Mouse (Mus musculus): ENCODE measurements at regions not wholly inside any gene's neighbourhood (a gene's known extent, or its start where the extent isn't known, plus 50 kb on each side); places are given as distances from the start of the nearest gene placed in this dataset.

DNA sequence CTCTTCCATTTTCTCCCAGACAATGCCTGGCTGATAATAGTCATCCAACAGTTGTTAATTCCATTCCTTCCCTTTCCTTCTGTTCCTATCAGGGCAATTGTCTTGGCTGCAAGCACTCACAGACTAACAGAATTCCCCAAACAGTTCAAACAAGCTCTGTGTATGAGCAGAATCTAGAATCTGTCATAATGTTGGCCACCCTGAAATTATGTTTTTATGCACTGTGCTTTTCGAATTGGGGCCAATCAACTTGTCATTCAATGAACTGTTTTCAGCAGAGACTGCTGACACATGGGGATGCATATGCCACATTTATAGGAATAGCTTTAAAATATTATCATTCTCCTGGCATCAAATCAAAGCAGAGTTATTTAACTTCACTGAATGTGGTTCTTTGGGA is 235.8 kb upstream of the Tmtc4 start:
- DNase-seq: no peak

- no peak for DNase-seq
Observed at GRCm38 (mm10) chr14:123210241-123210640, 226.4 kb upstream of the Tmtc4 start.

- DNase-seq: no peak
Observed at GRCm38 (mm10) chr14:123202848-123203247, 219.0 kb upstream of the Tmtc4 start.

GRCm38 (mm10) chr14:123202313-123202712 is 218.5 kb upstream of the Tmtc4 start:
- DNase-seq: no peak

GRCm38 (mm10) chr14:123201426-123202274 is 217.8 kb upstream of the Tmtc4 start:
- DNase-seq: peak in 1 of 2 experiments; percentile 23

DNA sequence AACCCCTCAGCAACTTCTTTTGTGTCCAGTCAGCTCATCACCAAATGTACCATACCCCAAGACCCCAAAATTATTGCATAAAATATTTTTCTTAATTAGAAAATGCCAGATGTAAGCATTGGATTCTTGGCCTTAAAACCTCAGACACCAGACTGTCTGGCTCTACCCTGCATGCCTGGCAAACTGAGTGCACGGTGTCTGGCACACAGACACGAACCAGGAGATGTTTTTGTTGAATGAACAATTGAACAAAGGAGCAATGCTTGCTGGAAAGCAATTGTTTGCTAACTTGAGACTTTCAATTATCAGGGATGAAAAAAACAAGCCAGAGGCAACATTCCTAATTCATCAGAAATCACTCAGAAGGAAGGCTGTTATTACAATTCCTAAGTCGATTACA is 215.3 kb upstream of the Tmtc4 start:
- DNase-seq: no peak

GRCm38 (mm10) chr14:123192574-123192973 is 208.7 kb upstream of the Tmtc4 start:
- no peak for DNase-seq

- DNase-seq: no peak
Observed at GRCm38 (mm10) chr14:123190729-123191128, 206.9 kb upstream of the Tmtc4 start.

DNA sequence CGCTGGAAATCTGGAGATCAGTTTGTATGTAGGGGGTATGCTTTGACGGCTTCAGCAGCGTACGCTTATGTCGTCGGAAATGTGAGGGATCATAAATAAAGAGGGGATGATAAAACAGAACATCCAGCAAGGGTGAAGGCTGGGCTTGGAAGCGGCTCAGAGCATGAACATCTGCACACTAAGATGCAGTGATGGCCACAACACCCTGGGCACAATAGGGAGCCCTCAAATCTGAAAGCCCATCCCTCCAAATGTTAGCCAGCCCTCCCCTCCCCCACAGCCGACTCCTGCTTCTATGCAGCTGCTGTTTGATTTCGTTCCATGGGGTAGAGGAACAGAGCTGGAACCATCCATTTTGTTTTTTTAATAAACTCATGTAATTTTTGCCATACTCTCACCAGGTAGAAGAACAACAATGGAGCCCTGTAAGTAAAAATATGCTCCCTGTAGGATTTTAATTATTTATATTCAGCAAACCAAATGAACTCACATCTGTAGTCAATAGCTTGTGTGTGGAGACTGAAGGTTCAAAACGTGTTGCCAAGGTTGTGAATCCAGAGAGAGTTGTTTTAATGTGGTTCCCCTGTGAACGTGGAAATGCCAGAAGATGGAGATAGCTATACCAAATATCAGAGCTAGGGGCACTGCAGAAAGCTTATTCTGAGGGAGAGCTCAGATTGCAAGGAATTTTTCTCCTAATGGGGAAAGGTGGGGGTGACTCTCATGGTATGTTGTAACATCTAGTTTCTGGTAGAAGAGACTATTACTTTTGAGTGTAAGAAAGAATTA is 203.6 kb upstream of the Tmtc4 start:
- DNase-seq: no peak

DNA sequence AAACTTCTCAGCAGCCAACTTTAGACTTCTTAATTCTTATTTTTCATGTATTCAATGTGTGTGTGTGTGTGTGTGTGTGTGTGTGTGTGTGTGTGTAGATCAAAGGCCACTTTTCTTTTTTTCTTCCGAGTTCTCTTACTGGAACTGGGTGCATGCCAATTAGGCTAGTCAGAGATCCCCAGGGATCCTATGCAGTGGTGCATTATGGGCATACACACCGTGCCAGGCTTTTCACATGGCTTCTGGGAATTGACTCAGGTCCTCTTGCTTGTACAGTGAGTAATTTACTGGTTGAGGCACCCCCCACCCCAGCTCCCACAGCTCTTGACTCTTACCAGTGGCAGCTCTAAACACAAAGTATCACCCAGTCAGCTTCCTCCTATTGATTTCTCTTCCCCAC is 189.3 kb upstream of the Tmtc4 start:
- no peak for DNase-seq

DNA sequence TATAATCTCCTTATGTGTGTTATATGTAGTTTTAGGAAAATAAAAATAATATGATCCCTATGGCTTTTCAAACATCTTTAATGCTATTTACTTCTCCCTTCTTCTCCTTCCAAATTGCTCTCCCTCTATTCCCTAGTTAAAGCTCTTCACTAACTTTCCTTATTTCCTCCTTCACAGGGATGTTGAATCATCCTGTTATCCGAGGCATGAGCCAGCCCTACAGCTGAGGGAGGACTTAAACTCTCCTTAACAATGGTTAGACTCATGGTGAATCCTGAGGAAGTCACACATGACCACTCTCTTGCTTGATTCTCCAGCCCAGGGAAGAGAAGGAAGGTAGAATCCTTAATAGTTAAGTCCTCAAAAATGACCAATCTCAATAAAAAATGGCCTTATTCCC is 188.0 kb upstream of the Tmtc4 start:
- DNase-seq: no peak

GRCm38 (mm10) chr14:123163842-123164241 is 180.0 kb upstream of the Tmtc4 start:
- no peak for DNase-seq

DNA sequence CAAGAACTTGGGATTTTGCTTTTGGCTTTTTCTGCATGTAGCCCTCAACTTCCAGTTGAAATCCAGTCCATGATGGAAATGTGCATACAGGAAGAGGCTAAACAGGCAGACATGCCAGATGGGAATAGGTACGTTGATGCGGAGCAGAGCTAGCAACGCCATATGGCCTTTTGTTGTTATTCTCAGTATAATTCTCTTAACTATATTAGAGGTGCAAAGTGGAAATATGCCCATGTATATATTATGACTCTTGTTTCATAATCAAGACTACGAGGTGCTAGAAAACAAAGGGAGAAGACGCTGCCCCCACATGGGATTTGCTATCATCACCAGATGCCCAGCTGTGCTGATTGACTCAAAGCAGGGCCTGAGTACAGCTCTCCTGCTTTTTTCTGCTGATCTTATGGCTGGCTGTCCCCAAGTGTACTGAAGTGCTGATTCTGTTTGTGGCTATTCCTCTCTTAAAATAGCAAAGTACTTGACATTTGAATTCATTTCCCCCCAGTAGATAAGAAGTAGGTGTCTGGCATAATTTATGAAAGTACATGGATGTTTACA is 159.7 kb upstream of the Tmtc4 start:
- DNase-seq: no peak

DNA sequence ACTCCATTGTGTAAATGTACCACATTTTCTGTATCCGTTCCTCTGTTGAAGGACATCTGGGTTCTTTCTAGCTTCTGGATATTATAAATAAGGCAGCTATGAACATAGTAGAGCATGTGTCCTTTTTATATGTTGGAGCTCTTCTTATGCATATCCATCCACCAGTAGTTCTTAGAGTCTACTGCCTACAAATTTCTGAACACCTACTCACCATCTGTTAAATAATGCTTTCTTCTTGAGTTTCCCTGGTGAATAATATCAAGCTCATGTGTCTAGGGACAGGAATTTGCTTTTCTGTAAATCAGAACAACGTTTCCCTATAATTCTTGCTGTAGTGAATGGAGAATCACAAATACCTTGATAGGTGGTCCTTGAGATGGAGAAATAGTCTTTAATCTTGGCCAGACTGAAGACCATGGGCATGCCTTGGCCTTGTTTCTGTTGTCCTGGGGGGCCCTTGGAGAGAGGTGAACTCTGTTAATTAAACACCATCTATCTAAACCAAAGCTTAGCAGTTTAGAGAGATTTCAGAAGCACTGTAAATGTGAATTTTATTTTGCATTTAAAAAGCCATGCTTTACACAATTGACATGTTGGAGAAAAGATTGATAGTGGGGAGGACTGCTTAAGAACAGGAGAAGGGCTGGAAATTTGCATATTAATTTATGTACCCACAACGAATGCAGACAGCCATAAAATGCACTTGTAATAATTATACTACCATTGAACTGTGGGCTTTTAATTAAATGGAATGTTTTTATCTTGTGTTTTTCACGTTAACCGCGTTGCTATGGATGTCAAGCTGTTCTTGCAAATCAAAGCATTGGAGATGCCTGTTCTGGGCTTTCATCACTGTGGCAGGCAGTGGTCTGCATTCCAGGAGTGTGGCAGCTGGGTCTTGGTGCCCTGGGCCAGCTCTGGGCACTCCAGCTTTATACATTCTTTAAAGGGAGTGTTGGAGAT is 155.2 kb upstream of the Tmtc4 start:
- DNase-seq: no peak

DNA sequence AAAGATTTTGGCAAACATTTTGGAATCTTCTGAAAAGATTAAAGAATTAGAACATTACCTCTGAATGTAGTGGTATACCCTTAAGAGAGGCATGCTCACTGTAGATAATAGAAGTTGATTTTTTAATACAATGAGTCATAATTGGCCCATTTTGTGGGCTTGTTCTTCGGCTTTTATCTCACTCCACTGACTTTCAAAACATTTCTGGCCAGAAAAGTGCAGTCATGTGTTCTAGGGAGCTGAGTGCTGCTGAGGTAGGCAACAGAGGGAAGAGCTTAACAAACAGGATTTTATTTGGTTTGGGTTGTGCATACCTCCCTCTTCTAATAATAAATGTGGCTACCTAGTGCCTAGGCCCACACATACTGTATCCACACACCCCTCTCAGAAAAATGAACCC is 150.1 kb upstream of the Tmtc4 start:
- DNase-seq: no peak

DNA sequence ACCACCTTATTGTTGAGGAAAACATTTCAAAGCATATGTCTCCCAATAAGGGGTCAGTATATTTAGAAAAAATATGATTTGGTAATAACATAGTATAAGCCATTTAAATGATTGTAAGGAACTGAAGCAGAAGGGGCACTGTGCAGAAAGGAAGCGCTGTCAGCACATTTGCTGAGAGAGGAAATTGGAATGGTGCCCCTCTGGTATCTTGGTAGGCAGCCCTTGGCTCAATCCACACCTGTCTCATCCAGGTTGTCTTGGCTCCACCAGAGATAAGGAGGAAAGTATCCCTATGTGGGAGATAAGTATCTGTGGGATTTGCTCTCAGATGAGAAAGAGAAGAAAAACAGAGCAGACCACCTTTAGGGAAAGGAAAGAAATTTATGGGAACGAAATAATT is 136.5 kb upstream of the Tmtc4 start:
- DNase-seq: no peak

DNA sequence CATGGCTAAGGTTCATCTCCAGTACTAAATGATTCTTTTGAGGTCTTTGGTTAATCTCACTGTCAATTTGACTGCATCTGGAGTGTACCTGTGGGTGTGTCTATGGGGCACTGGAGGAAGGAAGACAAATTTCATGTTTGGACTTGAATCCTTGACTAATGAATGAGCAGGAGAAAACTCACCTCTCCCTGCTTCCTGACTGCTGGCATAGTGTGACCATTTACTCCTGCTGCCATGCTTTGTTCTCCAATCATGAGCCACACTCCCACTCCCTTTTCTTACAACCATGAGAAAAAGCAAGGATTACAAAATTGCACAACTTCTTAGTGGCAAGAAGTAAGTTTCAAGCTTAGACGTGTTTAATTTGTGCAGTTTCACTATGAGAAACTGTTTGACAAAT is 132.5 kb upstream of the Tmtc4 start:
- DNase-seq: no peak

GRCm38 (mm10) chr14:123110533-123110932 is 126.7 kb upstream of the Tmtc4 start:
- DNase-seq: no peak

DNA sequence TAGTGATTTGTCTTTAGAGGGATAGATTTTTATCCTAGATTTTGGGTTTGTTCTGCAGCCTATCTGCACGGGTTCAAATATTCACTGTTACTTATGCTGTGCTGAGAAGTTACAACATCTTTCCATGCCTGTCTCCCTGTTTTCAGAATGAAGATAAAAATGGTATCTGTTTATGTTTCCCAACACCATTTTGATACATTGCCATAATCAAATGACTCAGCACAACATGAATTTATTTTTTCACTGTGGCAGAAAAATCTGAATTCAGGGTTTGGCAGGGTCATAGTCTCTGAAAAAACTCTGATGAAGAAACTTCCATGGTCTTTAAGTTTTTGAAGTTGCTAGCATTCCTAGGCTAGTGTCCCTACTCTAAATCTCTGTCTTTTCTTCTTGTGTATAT is 116.5 kb upstream of the Tmtc4 start:
- DNase-seq: no peak

DNA sequence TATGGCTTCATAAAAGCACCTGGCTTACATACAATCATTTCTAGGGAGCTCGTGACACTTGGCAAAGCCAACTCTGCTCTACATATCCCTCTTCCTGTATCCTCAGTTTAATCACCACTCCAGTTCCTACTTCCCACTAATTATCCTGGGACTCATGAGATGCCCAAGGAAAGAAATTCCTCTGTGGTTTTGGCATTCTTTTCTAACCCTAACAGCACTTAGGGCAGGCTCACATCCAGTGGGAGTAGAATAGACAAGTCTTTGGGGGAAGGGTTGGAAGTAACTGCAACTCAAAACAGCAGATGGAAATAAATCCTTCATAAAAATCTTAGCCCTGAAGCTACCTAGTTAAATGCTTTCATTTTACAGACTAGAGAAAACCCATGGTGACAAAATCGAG is 112.3 kb upstream of the Tmtc4 start:
- DNase-seq: no peak

DNA sequence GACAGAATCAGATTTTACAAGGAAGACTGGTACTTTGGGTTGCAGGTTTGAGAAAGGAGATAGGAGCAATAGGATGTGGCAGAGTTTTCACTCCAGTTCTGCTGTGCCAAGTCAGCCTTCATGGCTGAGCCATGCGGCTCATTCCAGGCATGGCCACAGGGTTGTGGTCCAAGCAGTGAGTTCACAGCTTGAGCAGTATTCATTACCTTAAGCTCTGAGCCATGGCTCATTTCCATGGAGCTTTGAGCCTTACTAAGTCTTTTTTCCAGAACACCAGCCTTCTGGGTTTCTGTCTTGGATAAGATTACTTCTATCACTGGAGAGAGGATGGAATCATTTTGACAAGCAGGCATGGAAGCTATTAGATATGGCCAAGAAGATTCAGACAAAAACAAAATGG is 98.2 kb upstream of the Tmtc4 start:
- no peak for DNase-seq

DNA sequence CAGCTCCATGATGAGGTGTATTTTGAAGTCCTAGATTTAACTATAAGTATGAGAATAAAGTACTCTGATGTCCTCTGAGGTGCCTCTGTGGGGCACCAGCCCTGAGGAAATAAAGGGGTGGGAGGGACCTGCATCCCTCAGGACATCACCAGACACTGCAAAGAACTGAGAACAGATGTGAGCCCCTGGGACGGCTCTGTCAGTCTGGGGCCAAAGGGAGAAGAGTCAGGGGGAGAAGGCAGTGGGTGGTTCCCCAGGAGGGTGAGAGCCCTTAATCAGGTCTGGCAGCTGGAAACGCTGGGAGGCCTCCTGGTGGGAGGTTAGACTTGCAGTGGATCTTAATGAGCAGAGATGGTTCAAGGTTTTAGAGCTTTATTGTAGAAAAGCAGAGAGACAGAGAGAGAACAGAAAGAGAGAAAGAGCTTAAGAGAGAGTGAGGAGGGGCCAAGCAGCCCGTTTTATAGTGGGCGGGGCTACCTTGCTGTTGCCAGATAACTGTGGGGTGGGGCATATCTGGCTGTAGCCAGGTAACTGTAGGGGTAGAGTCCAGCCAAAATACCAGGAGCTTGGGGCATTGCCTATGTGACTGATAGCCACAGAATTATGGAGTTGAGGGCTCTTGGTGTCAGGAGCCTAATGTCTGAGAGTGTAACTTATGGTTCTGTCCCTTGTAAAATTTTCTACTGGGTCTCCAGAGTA is 97.3 kb upstream of the Tmtc4 start:
- no peak for DNase-seq
